Mouse (Mus musculus) olfactory bulb, adult 2 months (tissue): ENCODE data around the gene Fancd2.

Experiments used
- CTCF ChIP-seq: fragments of 200-500 bp; IDR thresholded peaks from 2 replicates; pipeline ENCODE4 v1.5.1; 2012; ENCODE audit warnings: low read depth, mild to moderate bottlenecking, low read length, moderate library complexity; ENCODE audit not compliant: insufficient read depth
- POLR2A ChIP-seq: fragments of 200-500 bp; IDR thresholded peaks from 2 replicates; pipeline ENCODE4 v1.6.1; 2012; ENCODE audit warnings: mild to moderate bottlenecking, low read depth, low read length, moderate library complexity; ENCODE audit not compliant: insufficient read depth

- TF ChIP-seq CTCF (no peak), POLR2A (no peak)
Observed at GRCm38 (mm10) chr6:113615489-113615888, 84.0 kb downstream of the Fancd2 start.
